Mouse (Mus musculus) brown adipose tissue, adult 24 weeks (tissue): ENCODE measurements around the gene Ikbkg. TPM values are rescaled to one million over a fixed set of nuclear protein-coding genes. Genes with fewer than 3 reads are reported as not detected.
"Not testable (repeated sequence)": the region's sequence is repeated elsewhere in the genome, so short reads cannot be mapped to it uniquely, and the experiment has no call there.

Experiments
- H3K27ac ChIP-seq: fragments of 200-500 bp; replicated peaks from 2 replicates; pipeline ENCODE4 v1.5.1; 2012; ENCODE audit warnings: low read depth, mild to moderate bottlenecking, low read length
- H3K4me1 ChIP-seq: fragments of 200-500 bp; 2 replicates; pipeline ENCODE4 v1.6.1; 2012; ENCODE audit warnings: low read length, mixed read lengths; ENCODE audit not compliant: control insufficient read depth, insufficient read depth, insufficient read length
- H3K4me3 ChIP-seq: fragments of 200-500 bp; 2 replicates; pipeline ENCODE4 v1.5.1; 2012; ENCODE audit warnings: low read depth, mild to moderate bottlenecking, low read length, moderate library complexity; ENCODE audit not compliant: insufficient read depth
- polyA plus RNA-seq: library from polyadenylated mRNA; stranded (reverse); fragments of >200 nt; gene quantifications from 2 replicates; pipeline ENCODE4 v1.2.4, GENCODE M21; 2012; ENCODE audit not compliant: missing spikeins, insufficient read depth, insufficient read length

Gene Ikbkg
- polyA plus RNA-seq, 1 experiment, result 19.9 TPM

- H3K4me1 ChIP-seq, result no peaks in the 10 kb centered on the region
- H3K27ac ChIP-seq, result peak overlapping the region; percentile 99
- H3K4me3 ChIP-seq, result peak overlapping the region; percentile 11
Observed at GRCm38 (mm10) chrX:74425195-74425594, 32.1 kb downstream of the Ikbkg start.

GRCm38 (mm10) chrX:74426256-74426655 is 33.2 kb downstream of the Ikbkg start:
- H3K27ac ChIP-seq, result peak overlapping the region; percentile 99
- no peak overlapping the region for H3K4me3 ChIP-seq
- no peaks in the 10 kb centered on the region for H3K4me1 ChIP-seq

- no peak overlapping the region; the same call in 1 of the 2 replicates for H3K4me3 ChIP-seq
- H3K4me1 ChIP-seq, result no peaks in the 10 kb centered on the region
- H3K27ac ChIP-seq, result peak overlapping the region; percentile 99
Observed at GRCm38 (mm10) chrX:74427116-74427515, 34.0 kb downstream of the Ikbkg start.

- peak overlapping the region; percentile 84 for H3K4me3 ChIP-seq
- H3K27ac ChIP-seq, result peak overlapping the region; percentile 53
Observed at GRCm38 (mm10) chrX:74428146-74428825, 35.2 kb downstream of the Ikbkg start.

GRCm38 (mm10) chrX:74428826-74429276 is 35.8 kb downstream of the Ikbkg start, which contains the start of gene G6pdx:
G6pdx (minus strand) TSS chrX:74429194.
- no peaks in the 10 kb centered on the region for H3K4me1 ChIP-seq
- peak within 1 kb of the TSS; percentile 98 for H3K27ac ChIP-seq
- peak within 1 kb of the TSS; percentile 84 for H3K4me3 ChIP-seq

More at GRCm38 (mm10) chrX:74428146-74428825, 35.2 kb downstream of the Ikbkg start:
- H3K4me1 ChIP-seq, result no peaks in the 10 kb centered on the region

- H3K4me3 ChIP-seq, result peak overlapping the region; percentile 84
- H3K27ac ChIP-seq, result peak overlapping the region; percentile 98
- H3K4me1 ChIP-seq, result no peaks in the 10 kb centered on the region
Observed at GRCm38 (mm10) chrX:74429290-74429821, 36.3 kb downstream of the Ikbkg start.

- Histone ChIP-seq H3K27ac (no peak overlapping the region), H3K4me1 (no peaks in the 10 kb centered on the region), H3K4me3 (no peak overlapping the region)
Observed at GRCm38 (mm10) chrX:74451157-74451912, 58.2 kb downstream of the Ikbkg start.

- no peak overlapping the region for H3K4me3 ChIP-seq
Observed at GRCm38 (mm10) chrX:74452773-74453172, 59.7 kb downstream of the Ikbkg start.

GRCm38 (mm10) chrX:74481349-74481885 is 88.3 kb downstream of the Ikbkg start, which contains the start of gene Gm6880:
Gm6880 (minus strand) TSS chrX:74481399.
- H3K27ac ChIP-seq, H3K4me1 ChIP-seq, H3K4me3 ChIP-seq: not testable (repeated sequence)

More at GRCm38 (mm10) chrX:74452773-74453172, 59.7 kb downstream of the Ikbkg start:
- Histone ChIP-seq H3K27ac (no peak overlapping the region), H3K4me1 (no peaks in the 10 kb centered on the region)

- Histone ChIP-seq H3K4me1 (no peaks in the 10 kb centered on the region), H3K4me3 (no peak overlapping the region), H3K27ac (no peak overlapping the region)
Observed at GRCm38 (mm10) chrX:74497131-74497530, 104.0 kb downstream of the Ikbkg start.

Other genes with a start within 250 kb of the Ikbkg start
- not detected in 2 replicates for gene Tex28, start 225.5 kb upstream of the Ikbkg start, polyA plus RNA-seq
- not detected in 2 replicates for gene Tktl1, start 216.0 kb upstream of the Ikbkg start, polyA plus RNA-seq
- gene Flna, start 143.5 kb upstream of the Ikbkg start, polyA plus RNA-seq, result 24.7 and 28.9 TPM in 2 replicates
- gene Emd, start 138.6 kb upstream of the Ikbkg start, polyA plus RNA-seq, result 18.7 and 31.6 TPM in 2 replicates
- 13.0 and 69.4 TPM in 2 replicates for gene Rpl10, start 122.5 kb upstream of the Ikbkg start, polyA plus RNA-seq
- 45.1 and 49.6 TPM in 2 replicates for gene Taz, start 111.4 kb upstream of the Ikbkg start, polyA plus RNA-seq
- gene Dnase1l1, start 111.0 kb upstream of the Ikbkg start, polyA plus RNA-seq, result 9.9 and 11.9 TPM in 2 replicates
- gene Atp6ap1, start 96.2 kb upstream of the Ikbkg start, polyA plus RNA-seq, result 84.3 and 85.2 TPM in 2 replicates
- 62.2 and 64.9 TPM in 2 replicates for gene Gdi1, start 88.3 kb upstream of the Ikbkg start, polyA plus RNA-seq
- 31.9 and 34.9 TPM in 2 replicates for gene Fam50a, start 80.3 kb upstream of the Ikbkg start, polyA plus RNA-seq
- 0.75 and 1.5 TPM in 2 replicates for gene Plxna3, start 64.2 kb upstream of the Ikbkg start, polyA plus RNA-seq
- 85.5 and 92.6 TPM in 2 replicates for gene Lage3, start 39.7 kb upstream of the Ikbkg start, polyA plus RNA-seq
- 48.6 and 54.3 TPM in 2 replicates for gene Ubl4a, start 20.1 kb upstream of the Ikbkg start, polyA plus RNA-seq
- 6.3 and 7.3 TPM in 2 replicates for gene Slc10a3, start 19.9 kb upstream of the Ikbkg start, polyA plus RNA-seq
- 17.3 and 20.5 TPM in 2 replicates for gene Fam3a, start within 50 bp of the Ikbkg start, polyA plus RNA-seq
- 221 and 233 TPM in 2 replicates for gene G6pdx, start 35.9 kb downstream of the Ikbkg start, polyA plus RNA-seq
- gene Gm6880, start 88.1 kb downstream of the Ikbkg start, polyA plus RNA-seq, result not detected in 2 replicates
- gene Olfr1326-ps1, start 181.6 kb downstream of the Ikbkg start, polyA plus RNA-seq, result not detected in 2 replicates
- not detected in 2 replicates for gene Olfr1325, start 199.4 kb downstream of the Ikbkg start, polyA plus RNA-seq